Mouse (Mus musculus) gastrocnemius, postnatal 14 days (tissue): ENCODE data around the gene Irf3. TPM values are rescaled to one million over a fixed set of nuclear protein-coding genes. Genes with fewer than 3 reads are reported as not detected.

ENCODE experiments used
- DNase-seq: peaks from one replicate; pipeline ENCODE4 v3.0.0; 2021; ENCODE audit warnings: mixed read lengths
- intact Hi-C: fragments of 180-260 bp; cut with DNase I; formaldehyde crosslinking; loops from one replicate; pipeline ENCODE4 v1.15.1; 2025; ENCODE audit warnings: low total_unique reads
- microRNA-seq, 2 experiments: library from miRNA; unstranded; fragments of <30 nt; microRNA quantifications; one replicate each; pipeline ENCODE4 v1.2.0; 2021
- total RNA-seq, 2 experiments: library from RNA; stranded (reverse); gene quantifications; 2 replicates each; pipeline ENCODE4 v1.2.3; 2021

The Irf3 gene
- total RNA-seq, 2 experiments from 2014 or later = 20.0 to 22.2 TPM

DNA sequence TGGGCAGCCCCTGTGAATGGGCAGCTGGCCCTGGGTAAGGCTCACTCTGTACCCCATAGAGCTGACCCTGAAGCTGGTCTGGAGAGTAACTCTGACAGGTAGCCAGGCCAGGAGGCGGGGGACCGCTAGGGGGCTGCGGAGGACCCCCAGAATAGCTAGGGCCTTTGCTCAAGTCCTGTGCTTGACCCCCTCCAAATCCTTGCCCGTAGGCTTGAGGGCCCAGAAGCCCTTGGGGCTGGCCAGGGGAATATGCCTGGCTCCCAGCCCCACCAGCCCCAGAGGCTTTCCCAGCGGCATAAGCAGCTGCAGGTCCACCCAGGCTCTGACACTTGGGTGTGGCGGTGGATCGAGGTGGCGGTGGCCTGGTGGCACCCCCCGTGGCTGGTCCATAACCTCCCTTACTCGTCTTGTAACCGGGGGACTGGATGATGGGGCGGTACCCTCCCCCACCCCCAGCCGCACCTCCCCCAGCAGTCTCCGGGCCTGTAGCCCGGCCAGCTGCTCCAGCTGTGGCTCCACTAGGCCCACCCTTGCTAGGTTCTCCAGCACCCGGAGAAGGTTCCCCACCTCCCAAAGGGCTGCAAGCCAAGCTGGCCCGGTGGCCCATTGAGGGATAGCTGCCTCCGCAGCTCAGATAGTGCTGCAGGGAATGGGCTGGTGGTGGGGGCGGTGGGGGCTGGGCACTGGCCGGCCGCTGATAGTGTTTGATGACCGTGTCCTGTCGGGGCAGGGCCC is 51.6 kb downstream of the Irf3 start:
- DNase-seq = peak; percentile 70
- intact Hi-C loops = no loop called here

GRCm38 (mm10) chr7:45050945-45051600 is 53.6 kb downstream of the Irf3 start:
- intact Hi-C loops = no loop called here
- DNase-seq = peak; percentile 85

DNA sequence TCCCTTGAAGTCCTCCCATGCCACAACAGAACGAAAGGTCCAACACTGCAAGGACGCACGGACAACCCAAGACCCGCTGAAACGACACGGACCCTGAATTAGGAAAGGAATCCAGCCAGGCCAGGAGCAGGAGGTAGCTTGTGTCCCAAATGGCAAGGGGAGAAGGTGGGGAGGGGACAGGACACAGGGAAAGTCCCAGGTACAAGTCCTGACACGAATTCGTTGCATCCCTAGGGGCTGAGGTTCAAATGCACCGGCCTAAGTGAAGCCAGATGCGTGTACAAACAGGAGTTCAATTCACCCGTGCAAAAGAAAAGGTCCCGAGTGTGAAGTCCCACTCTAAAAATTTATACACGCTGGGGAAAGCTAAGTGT is 54.1 kb downstream of the Irf3 start:
- no peak for DNase-seq
- intact Hi-C loops = no loop called here

Small RNAs within 50 kb of the gene (microRNA-seq; reads per million reads assigned to microRNA genes)
- 0.32 to 0.50 reads per million in 2 experiments for gene Mir7054

Other genes with a start within 250 kb of the Irf3 start
- gene Vrk3, start 249.2 kb upstream of the Irf3 start, total RNA-seq = 10 to 100 TPM; 14.5 to 16.2 TPM
- gene Zfp473, start 246.6 kb upstream of the Irf3 start, total RNA-seq = under 1 TPM in 1 of 2 experiments, not detected in 1; 0.16 TPM
- 10 to 100 TPM; 21.2 to 28.1 TPM for gene Nup62, start 181.6 kb upstream of the Irf3 start, total RNA-seq
- gene Il4i1, start 181.3 kb upstream of the Irf3 start, total RNA-seq = 1 to 10 TPM; 2.3 to 2.6 TPM
- gene Atf5, start 181.0 kb upstream of the Irf3 start, total RNA-seq = 10 to 100 TPM; 54.5 to 62.2 TPM
- gene Akt1s1, start 148.7 kb upstream of the Irf3 start, total RNA-seq = 10 to 100 TPM; 85.9 to 86.7 TPM
- gene Tbc1d17, start 148.6 kb upstream of the Irf3 start, total RNA-seq = 10 to 100 TPM; 28.2 to 38.9 TPM
- gene Pnkp, start 140.5 kb upstream of the Irf3 start, total RNA-seq = 10 to 100 TPM; 15.1 to 16.6 TPM
- 100 to 1,000 TPM; 161 to 167 TPM for gene Ptov1, start 127.9 kb upstream of the Irf3 start, total RNA-seq
- gene Med25, start 104.9 kb upstream of the Irf3 start, total RNA-seq = 10 to 100 TPM; 48.0 to 49.7 TPM
- 10 to 100 TPM; 18.8 to 23.4 TPM for gene Fuz, start 101.6 kb upstream of the Irf3 start, total RNA-seq
- gene Ap2a1, start 68.2 kb upstream of the Irf3 start, total RNA-seq = 10 to 100 TPM; 55.4 to 60.8 TPM
- not detected for gene Tsks, start 54.4 kb upstream of the Irf3 start, total RNA-seq
- gene Cpt1c, start 22.8 kb upstream of the Irf3 start, total RNA-seq = 1 to 10 TPM; 2.3 to 2.7 TPM
- 100 to 1,000 TPM; 144 to 227 TPM for gene Prmt1, start 11.1 kb upstream of the Irf3 start, total RNA-seq
- gene Bcl2l12, start 1.1 kb downstream of the Irf3 start, total RNA-seq = 10 to 100 TPM in 1 of 2 experiments, 1 to 10 TPM in 1; 10.0 to 10.6 TPM
- gene Scaf1, start 18.7 kb downstream of the Irf3 start, total RNA-seq = 10 to 100 TPM; 35.6 to 40.1 TPM
- gene Rras, start 20.3 kb downstream of the Irf3 start, total RNA-seq = 10 to 100 TPM; 43.1 to 53.1 TPM
- gene Prr12, start 55.2 kb downstream of the Irf3 start, total RNA-seq = 10 to 100 TPM; 17.9 to 29.6 TPM
- gene Nosip, start 64.8 kb downstream of the Irf3 start, total RNA-seq = 10 to 100 TPM; 34.3 to 35.2 TPM
- 1 to 10 TPM; 7.2 to 7.6 TPM for gene Prrg2, start 65.0 kb downstream of the Irf3 start, total RNA-seq
- 10 to 100 TPM; 57.2 to 80.5 TPM for gene Rcn3, start 94.6 kb downstream of the Irf3 start, total RNA-seq
- gene Fcgrt, start 106.2 kb downstream of the Irf3 start, total RNA-seq = 10 to 100 TPM; 62.5 to 64.4 TPM
- gene Rps11, start 126.8 kb downstream of the Irf3 start, total RNA-seq = 100 to 1,000 TPM; 599 to 696 TPM
- gene Rpl13a, start 131.1 kb downstream of the Irf3 start, total RNA-seq = 100 to 1,000 TPM; 742 to 866 TPM
- not detected for gene Gm45713, start 138.6 kb downstream of the Irf3 start, total RNA-seq
- 1 to 10 TPM; 1.9 to 2.5 TPM for gene Flt3l, start 138.8 kb downstream of the Irf3 start, total RNA-seq
- 10 to 100 TPM; 40.0 to 42.4 TPM for gene Pih1d1, start 156.7 kb downstream of the Irf3 start, total RNA-seq
- 10 to 100 TPM; 21.4 to 23.2 TPM for gene Aldh16a1, start 156.9 kb downstream of the Irf3 start, total RNA-seq
- gene Slc17a7, start 166.3 kb downstream of the Irf3 start, total RNA-seq = 1 to 10 TPM; 3.6 to 4.3 TPM
- under 1 TPM; 0.16 to 0.23 TPM for gene Gfy, start 181.9 kb downstream of the Irf3 start, total RNA-seq
- gene Pth2, start 183.3 kb downstream of the Irf3 start, total RNA-seq = not detected
- gene Ccdc155, start 207.2 kb downstream of the Irf3 start, total RNA-seq = 1 to 10 TPM; 2.1 to 2.6 TPM
- gene Dkkl1, start 214.5 kb downstream of the Irf3 start, total RNA-seq = not detected
- gene Tead2, start 218.1 kb downstream of the Irf3 start, total RNA-seq = 10 to 100 TPM in 1 of 2 experiments, 1 to 10 TPM in 1; 7.1 to 10.9 TPM
- 1 to 10 TPM; 1.4 to 1.5 TPM for gene Cd37, start 241.5 kb downstream of the Irf3 start, total RNA-seq
- gene Slc6a16, start 243.4 kb downstream of the Irf3 start, total RNA-seq = not detected